Mouse (Mus musculus) neural tube, embryonic 14.5 days (tissue): ENCODE measurements around the gene Proser2. TPM values are rescaled to one million over a fixed set of nuclear protein-coding genes. Genes with fewer than 3 reads are reported as not detected.

Source experiments
- ATAC-seq: fragments of 200-750 bp; cut with Nextera tagmentation; 2 replicates; pipeline ENCODE4 v1.8.0; 2017; ENCODE audit warnings: low read depth, mild to moderate bottlenecking, moderate TSS enrichment, moderate library complexity
- H3K27ac ChIP-seq: fragments of 300-500 bp; sonication (generic); 2 replicates; pipeline ENCODE4 v1.5.1; 2014; ENCODE audit warnings: low read depth, mild to moderate bottlenecking, control low read depth, low read length, moderate library complexity, mixed read lengths
- H3K27me3 ChIP-seq: fragments of 300-500 bp; sonication (generic); 2 replicates; pipeline ENCODE4 v1.6.1; 2014; ENCODE audit warnings: low read length; ENCODE audit not compliant: control insufficient read depth, insufficient read depth
- H3K36me3 ChIP-seq: fragments of 300-500 bp; sonication (generic); 2 replicates; pipeline ENCODE4 v1.6.1; 2014; ENCODE audit warnings: low read length, mixed read lengths; ENCODE audit not compliant: control insufficient read depth, insufficient read depth
- H3K4me1 ChIP-seq: fragments of 300-500 bp; sonication (generic); 2 replicates; pipeline ENCODE4 v1.6.1; 2014; ENCODE audit warnings: low read length; ENCODE audit not compliant: control insufficient read depth, insufficient read depth
- H3K4me2 ChIP-seq: fragments of 300-500 bp; sonication (generic); 2 replicates; pipeline ENCODE4 v1.6.1; 2014; ENCODE audit warnings: mild to moderate bottlenecking, low read depth, low read length, control low read depth
- H3K4me3 ChIP-seq: fragments of 300-500 bp; sonication (generic); 2 replicates; pipeline ENCODE4 v1.5.1; 2014; ENCODE audit warnings: low read depth, low read length, control low read depth, mixed read lengths
- H3K9ac ChIP-seq: fragments of 300-500 bp; sonication (generic); replicated peaks from 2 replicates; pipeline ENCODE4 v1.6.1; 2014; ENCODE audit warnings: low read depth, mild to moderate bottlenecking, control low read depth, low read length, mixed read lengths
- H3K9me3 ChIP-seq: fragments of 300-500 bp; sonication (generic); 2 replicates; pipeline ENCODE4 v1.6.1; 2016; ENCODE audit warnings: low read length; ENCODE audit not compliant: control insufficient read depth
- WGBS: fragments of 180-500 bp; shearing (Covaris S2); extraction: QIAGEN DNeasy Blood & Tissue Kit; methylation state at CpG from one replicate; pipeline ENCODE4 v1.1.7; 2014; 5-methylcytosine and 5-hydroxymethylcytosine counted together
- polyA plus RNA-seq: library from polyadenylated mRNA; unstranded; fragments of >200 nt; fragmentation: Nextera tagmentation; extraction: Ambion mirVana; gene quantifications from 2 replicates; pipeline ENCODE4 v1.2.1, GENCODE M21; 2014

Gene Proser2
- polyA plus RNA-seq, 1 experiment from 2014 or later = 10.9 TPM

- no peaks in the 10 kb centered on the region for H3K27me3 ChIP-seq
- no peak overlapping the region for H3K27ac ChIP-seq
- WGBS = 76% methylated on average over 16 of the region's 16 CpGs
- H3K4me3 ChIP-seq = no peak overlapping the region
- H3K36me3 ChIP-seq = no peaks in the 10 kb centered on the region
- ATAC-seq = no peak
- H3K9me3 ChIP-seq = no peaks in the 10 kb centered on the region
- no peak overlapping the region for H3K4me2 ChIP-seq
- no peaks in the 10 kb centered on the region for H3K4me1 ChIP-seq
- H3K9ac ChIP-seq = no peak overlapping the region
These were observed 13.1 kb upstream of the Proser2 start for GRCm38 (mm10) chr2:6142915-6143654.

GRCm38 (mm10) chr2:6140572-6141161 lies 10.7 kb upstream of the Proser2 start:
- no peaks in the 10 kb centered on the region for H3K9me3 ChIP-seq
- H3K4me3 ChIP-seq = no peak overlapping the region
- H3K36me3 ChIP-seq = no peaks in the 10 kb centered on the region
- WGBS = 82% methylated on average over 9 of the region's 9 CpGs
- no peak overlapping the region for H3K27ac ChIP-seq
- no peak overlapping the region for H3K9ac ChIP-seq
- H3K4me1 ChIP-seq = no peaks in the 10 kb centered on the region
- H3K27me3 ChIP-seq = no peaks in the 10 kb centered on the region
- no peak overlapping the region for H3K4me2 ChIP-seq
- no peak for ATAC-seq

- ATAC-seq = no peak
- no peaks in the 10 kb centered on the region for H3K9me3 ChIP-seq
- no peaks in the 10 kb centered on the region for H3K4me1 ChIP-seq
- H3K36me3 ChIP-seq = no peaks in the 10 kb centered on the region
- H3K4me2 ChIP-seq = no peak overlapping the region
- H3K4me3 ChIP-seq = no peak overlapping the region
- H3K9ac ChIP-seq = no peak overlapping the region
- H3K27ac ChIP-seq = no peak overlapping the region
- peaks cover 3% of the 10 kb centered on the region; the same call in 1 of the 2 replicates for H3K27me3 ChIP-seq
- 92% methylated on average over 19 of the region's 19 CpGs for WGBS
These were observed 3.9 kb upstream of the Proser2 start for GRCm38 (mm10) chr2:6133871-6134270.

GRCm38 (mm10) chr2:6128881-6129280 lies 1.1 kb downstream of the Proser2 start:
- H3K36me3 ChIP-seq = no peaks in the 10 kb centered on the region
- H3K4me3 ChIP-seq = peak overlapping the region; percentile 70
- H3K9ac ChIP-seq = no peak overlapping the region
- peaks cover 7% of the 10 kb centered on the region; the same call in 1 of the 2 replicates for H3K27me3 ChIP-seq
- no peaks in the 10 kb centered on the region for H3K4me1 ChIP-seq
- H3K27ac ChIP-seq = no peak overlapping the region
- ATAC-seq = no peak
- WGBS = 49% methylated on average over 8 of the region's 8 CpGs
- no peaks in the 10 kb centered on the region for H3K9me3 ChIP-seq
- peak overlapping the region; percentile 11; the same call in 1 of the 2 replicates for H3K4me2 ChIP-seq

- Histone ChIP-seq H3K27ac (no peak overlapping the region), H3K36me3 (no peaks in the 10 kb centered on the region), H3K9ac (no peak overlapping the region), H3K4me2 (no peak overlapping the region), H3K4me3 (no peak overlapping the region), H3K4me1 (no peaks in the 10 kb centered on the region), H3K27me3 (peaks cover 7% of the 10 kb centered on the region; the same call in 1 of the 2 replicates), H3K9me3 (no peaks in the 10 kb centered on the region)
- no peak for ATAC-seq
- WGBS = 87% methylated on average over 11 of the region's 11 CpGs
These were observed 1.7 kb downstream of the Proser2 start for GRCm38 (mm10) chr2:6128136-6128805.

- ATAC-seq = no peak
- no peak overlapping the region for H3K4me2 ChIP-seq
- 88% methylated on average over 7 of the region's 7 CpGs for WGBS
- H3K27ac ChIP-seq = no peak overlapping the region
- no peaks in the 10 kb centered on the region for H3K27me3 ChIP-seq
- H3K36me3 ChIP-seq = no peaks in the 10 kb centered on the region
- H3K9ac ChIP-seq = no peak overlapping the region
- no peaks in the 10 kb centered on the region for H3K4me1 ChIP-seq
- no peaks in the 10 kb centered on the region for H3K9me3 ChIP-seq
- H3K4me3 ChIP-seq = no peak overlapping the region
These were observed 7.0 kb downstream of the Proser2 start for GRCm38 (mm10) chr2:6123046-6123445.

GRCm38 (mm10) chr2:6121091-6121490 lies 8.9 kb downstream of the Proser2 start:
- ATAC-seq = no peak
- Histone ChIP-seq H3K27me3 (no peaks in the 10 kb centered on the region), H3K9me3 (no peaks in the 10 kb centered on the region), H3K27ac (no peak overlapping the region), H3K4me3 (no peak overlapping the region), H3K4me2 (no peak overlapping the region), H3K36me3 (no peaks in the 10 kb centered on the region), H3K9ac (no peak overlapping the region), H3K4me1 (no peaks in the 10 kb centered on the region)
- WGBS = 83% methylated on average over 2 of the region's 2 CpGs

- Histone ChIP-seq H3K9me3 (no peaks in the 10 kb centered on the region), H3K4me3 (no peak overlapping the region), H3K4me1 (no peaks in the 10 kb centered on the region), H3K9ac (no peak overlapping the region), H3K27ac (no peak overlapping the region), H3K27me3 (no peaks in the 10 kb centered on the region), H3K4me2 (no peak overlapping the region), H3K36me3 (no peaks in the 10 kb centered on the region)
- ATAC-seq = no peak
- WGBS = 85% methylated on average over 10 of the region's 10 CpGs
These were observed 11.8 kb downstream of the Proser2 start for GRCm38 (mm10) chr2:6118246-6118645.

- Histone ChIP-seq H3K27me3 (no peaks in the 10 kb centered on the region), H3K36me3 (no peaks in the 10 kb centered on the region), H3K4me2 (no peak overlapping the region), H3K27ac (no peak overlapping the region), H3K4me1 (no peaks in the 10 kb centered on the region), H3K4me3 (no peak overlapping the region), H3K9me3 (no peaks in the 10 kb centered on the region), H3K9ac (no peak overlapping the region)
- 79% methylated on average over 12 of the region's 12 CpGs for WGBS
- no peak for ATAC-seq
These were observed 16.2 kb downstream of the Proser2 start for GRCm38 (mm10) chr2:6113792-6114191.
